7 mouse cellular contexts compared by ENCODE assay signal in genomic region chr3:121814413-121814864, GRCm38 (mm10). TPM values are rescaled to one million over a fixed set of nuclear protein-coding genes. Genes with fewer than 3 reads are reported as not detected.
A peak's percentile ranks its signal among the peaks of the same experiment; 100 is the strongest.
DNase-seq lines count a peak whose midpoint lies in the region; ATAC-seq and TF ChIP-seq lines count a peak whose summit lies in the region.

No protein-coding gene starts in this region.

- 1% methylated on average over 24 of the region's 28 CpGs for WGBS in forebrain, postnatal 0 days

- no peak for ATAC-seq in forebrain, postnatal 0 days
- ATAC-seq in monocyte, adult 5-6 weeks (replicated peaks; ENCODE audit: insufficient number of reproducible peaks, low FRiP score, low TSS enrichment, poor library complexity, severe bottlenecking), result peak; percentile 28; the same call in 1 of the 2 replicates

- H3K9me3 ChIP-seq in forebrain, postnatal 0 days (ENCODE audit: low read length), result no peaks in the 10 kb centered on the region

- H3K4me1 ChIP-seq in forebrain, postnatal 0 days (ENCODE audit: insufficient read depth), result peaks cover 6% of the 10 kb centered on the region

- no peaks in the 10 kb centered on the region for H3K79me3 ChIP-seq in C2C12 (ENCODE audit: low read depth)

- peak; percentile 41 for DNase-seq in MEL-GATA-1-ER (ENCODE audit: extremely low read depth, low read depth)
- DNase-seq in forebrain, postnatal 0 days, result no peak
- peak; percentile 75 to 89 for DNase-seq in kidney, postnatal 25 days
- no peak for DNase-seq in urinary bladder, postnatal 14 days (ENCODE audit: low spot score)
- DNase-seq in frontal cortex, postnatal 14 days (ENCODE audit: low spot score in 2 of 2), result no peak

- peak overlapping the region; percentile 69 for H3K4me3 ChIP-seq in C2C12 (ENCODE audit: insufficient read depth, poor library complexity, severe bottlenecking)
- peak overlapping the region; percentile 75 for H3K4me3 ChIP-seq in forebrain, postnatal 0 days (ENCODE audit: low read depth, low read length)

- H3K79me2 ChIP-seq in C2C12 (ENCODE audit: control insufficient read depth, insufficient read depth), result peaks cover 20% of the 10 kb centered on the region

- H3ac ChIP-seq in C2C12 (ENCODE audit: control insufficient read depth, insufficient read length, low read depth), result peak overlapping the region; percentile 86

- TF ChIP-seq CTCF in C2C12 (IDR thresholded peaks at IDR 0.05; ENCODE audit: control insufficient read depth, insufficient read depth, insufficient read length), result no peak
- peak; percentile 35 for TF ChIP-seq CTCF in forebrain, postnatal 0 days (IDR thresholded peaks at IDR 0.05; ENCODE audit: low read depth)

- peak overlapping the region; percentile 79 for H3K4me2 ChIP-seq in forebrain, postnatal 0 days (ENCODE audit: low read depth)

- H3K27me3 ChIP-seq in C2C12 (ENCODE audit: control insufficient read depth, insufficient read depth, insufficient read length), result no peaks in the 10 kb centered on the region
- H3K27me3 ChIP-seq in forebrain, postnatal 0 days (ENCODE audit: insufficient read depth, low read length), result no peaks in the 10 kb centered on the region

- peak overlapping the region; percentile 98 for H3K27ac ChIP-seq in forebrain, postnatal 0 days (ENCODE audit: low read depth, low read length)

- H3K9ac ChIP-seq in forebrain, postnatal 0 days, result peak overlapping the region; percentile 92

- H3K36me3 ChIP-seq in C2C12 (ENCODE audit: control insufficient read depth, insufficient read depth), result no peaks in the 10 kb centered on the region
- no peaks in the 10 kb centered on the region for H3K36me3 ChIP-seq in forebrain, postnatal 0 days (ENCODE audit: insufficient read depth)

TF ChIP-seq in C2C12, 6 proteins besides CTCF, POLR2A, EP300 and RAD21:
- TF ChIP-seq USF1 (IDR thresholded peaks at IDR 0.05; ENCODE audit: low read depth), result no peak
- TF ChIP-seq MYOD1 (IDR thresholded peaks at IDR 0.05; ENCODE audit: control insufficient read depth, insufficient read length, low read depth), result no peak
- no peak for TF ChIP-seq MAX (IDR thresholded peaks at IDR 0.05)
- no peak for TF ChIP-seq CEBPB (IDR thresholded peaks at IDR 0.05; ENCODE audit: low read depth)
- no peak for TF ChIP-seq FOSL1 (IDR thresholded peaks at IDR 0.05; ENCODE audit: insufficient read depth, low read length, poor library complexity, severe bottlenecking)
- no peak for TF ChIP-seq MYOG (IDR thresholded peaks at IDR 0.05; ENCODE audit: control insufficient read depth, extremely low read depth, insufficient read length)

RNA-seq across cellular contexts. Expression of gene Abcd3, which starts 0.7 kb away (rescaled TPM):
- 12.1 TPM for polyA plus RNA-seq in C2C12 (2012; fragmentation: generic; extraction: Trizol)
- 57.3 and 65.7 TPM in 2 replicates for total RNA-seq in forebrain, postnatal 0 days (2014; rRNA removed)
- polyA plus RNA-seq in forebrain, postnatal 0 days (2015; fragmentation: Nextera tagmentation; extraction: Ambion mirVana), result 48.6 and 72.8 TPM in 2 replicates
- total RNA-seq in monocyte, adult 5-6 weeks (2017), result 9.3 to 16.1 TPM (median 15.6 TPM) in 3 replicates

Comparison
In these comparisons a context has a peak if more than half of its experiments do, and no peak if none do; other contexts are left out.
1. DNase-seq: peak in MEL-GATA-1-ER (single experiment) and kidney, postnatal 25 days (2 of 2); none in forebrain, postnatal 0 days (single experiment), urinary bladder, postnatal 14 days (single experiment) and frontal cortex, postnatal 14 days (0 of 2).